Mouse (Mus musculus) regulatory T cell (primary cell): ENCODE results near the gene Pomgnt2.
"Not testable (repeated sequence)": the region's sequence is repeated elsewhere in the genome, so short reads cannot be mapped to it uniquely, and the experiment has no call there.

Experiments used
- in situ Hi-C: fragments of 300-600 bp; cut with MboI, MseI; formaldehyde crosslinking; loops from one replicate; pipeline ENCODE4 v1.15.1; 2025; ENCODE audit warnings: high pct_unique_total_duplicates

Gene Pomgnt2

DNA sequence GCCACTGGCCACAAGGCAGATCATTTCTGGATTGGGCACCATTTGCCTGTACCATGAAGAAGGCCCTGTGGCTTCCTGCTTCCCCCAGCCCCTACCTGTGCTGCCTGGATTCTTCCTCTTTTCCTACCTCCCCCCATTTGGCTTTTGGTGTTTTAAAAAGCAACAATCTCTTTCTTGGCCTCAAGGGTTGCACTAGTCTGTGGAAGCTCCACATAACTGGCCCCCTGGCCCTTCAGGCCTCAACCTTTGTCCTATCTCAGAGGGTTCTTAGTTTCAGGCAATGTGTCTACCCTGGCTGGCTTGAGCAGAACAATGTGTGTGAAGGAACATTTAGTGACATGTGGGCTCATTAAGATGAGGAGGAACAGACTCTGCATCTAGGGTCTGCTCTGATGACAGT is at the start of gene Pomgnt2:
Gene Pomgnt2, minus strand, starts transcription at position 101 of the 400 bp plus-strand sequence.
- in situ Hi-C loops: loop anchor here (25.0 kb wide), 1 partner anchor 160 kb away; the partner anchor contains the start of gene Ccdc13

DNA sequence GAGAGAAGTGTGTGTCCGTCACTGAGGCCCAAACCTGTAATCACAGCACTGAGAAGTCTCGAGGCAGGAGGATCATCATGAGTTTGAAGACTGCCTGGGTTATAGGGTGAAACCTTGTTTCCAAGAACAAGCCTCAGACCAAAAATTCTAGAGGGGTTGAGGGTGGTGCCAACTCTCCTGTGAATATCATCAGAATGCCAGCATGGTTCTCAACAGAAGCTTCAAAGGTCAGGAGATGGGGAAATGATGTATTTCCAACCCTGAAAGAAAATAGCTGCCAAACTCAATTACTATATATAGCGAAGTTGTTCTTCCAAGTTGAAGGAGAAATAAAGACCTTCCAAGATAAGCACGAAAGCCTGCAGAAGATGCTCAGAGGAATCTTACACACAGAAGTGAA is 42.9 kb upstream of the Pomgnt2 start:
- in situ Hi-C loops: no loop called here

- in situ Hi-C loops: no loop called here
Observed at GRCm38 (mm10) chr9:122038631-122039030, 41.7 kb upstream of the Pomgnt2 start.

DNA sequence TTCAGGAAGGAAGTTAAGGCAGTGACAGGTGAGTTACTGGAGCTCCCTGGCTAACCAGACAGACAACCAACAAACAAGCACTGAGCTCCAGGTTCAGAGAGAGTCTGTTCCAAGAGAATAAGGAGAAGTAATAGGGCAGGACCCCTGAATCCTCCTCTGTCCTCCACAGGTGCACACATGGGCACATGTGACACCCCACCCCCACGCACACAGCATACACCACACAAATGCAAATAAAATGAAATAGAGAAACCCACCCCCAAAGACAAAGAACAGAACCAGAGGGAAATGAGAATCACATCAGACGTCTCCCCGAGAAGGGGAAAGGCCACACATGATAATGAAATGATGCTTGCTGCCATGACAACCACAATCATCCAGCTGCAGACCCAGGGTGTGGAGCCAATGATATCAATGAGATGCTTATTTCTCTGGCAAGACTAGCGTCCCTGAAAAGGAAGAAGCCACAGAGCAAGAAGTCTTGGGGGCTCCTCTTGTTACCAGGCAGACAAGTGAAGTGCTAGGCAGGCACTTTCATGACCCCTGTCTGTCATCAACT is 39.7 kb upstream of the Pomgnt2 start:
- in situ Hi-C loops: no loop called here

DNA sequence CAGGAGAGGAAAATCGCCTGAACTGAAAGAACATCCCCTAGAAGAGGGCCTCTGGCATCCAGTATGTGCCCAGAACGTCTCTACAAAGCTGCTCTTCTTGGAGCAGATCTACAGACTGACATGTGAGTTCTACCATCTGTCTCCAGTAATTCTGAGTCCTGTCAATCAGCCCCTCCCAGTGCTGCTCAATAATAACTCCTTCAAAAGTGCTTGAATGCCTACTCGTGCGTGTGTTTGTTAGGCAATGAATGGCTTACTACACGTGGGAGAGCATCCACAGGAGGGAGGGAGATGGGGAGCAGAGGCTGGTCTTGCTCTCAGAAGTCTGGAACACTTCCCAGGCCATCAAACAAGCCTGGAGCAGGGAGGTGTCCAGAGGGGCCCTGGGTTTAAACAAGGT is 38.9 kb upstream of the Pomgnt2 start:
- in situ Hi-C loops: no loop called here

- in situ Hi-C loops: no loop called here
Observed at GRCm38 (mm10) chr9:122034949-122035348, 38.0 kb upstream of the Pomgnt2 start.

DNA sequence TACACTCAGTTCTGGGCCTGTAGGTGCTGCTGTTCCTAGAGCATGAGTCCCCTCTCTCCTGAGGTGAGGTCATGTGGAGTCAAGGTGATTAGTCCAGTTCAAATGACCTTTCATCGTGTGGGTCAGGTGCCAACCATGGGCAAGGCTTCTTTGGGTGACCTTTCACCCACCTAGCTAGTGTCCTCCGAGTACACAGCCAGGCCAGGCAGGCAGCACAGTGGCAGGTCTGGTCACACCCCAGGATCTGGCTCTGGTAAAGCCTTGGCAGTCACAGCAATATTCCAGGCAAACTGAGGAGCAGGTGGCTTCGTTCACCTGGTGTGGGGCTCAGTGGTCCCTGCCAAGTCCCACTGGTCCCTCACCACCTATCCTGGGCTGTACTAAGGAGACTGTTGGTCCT is 35.2 kb upstream of the Pomgnt2 start:
- in situ Hi-C loops: no loop called here

- in situ Hi-C loops: no loop called here
Observed at GRCm38 (mm10) chr9:122030706-122031105, 33.8 kb upstream of the Pomgnt2 start.

DNA sequence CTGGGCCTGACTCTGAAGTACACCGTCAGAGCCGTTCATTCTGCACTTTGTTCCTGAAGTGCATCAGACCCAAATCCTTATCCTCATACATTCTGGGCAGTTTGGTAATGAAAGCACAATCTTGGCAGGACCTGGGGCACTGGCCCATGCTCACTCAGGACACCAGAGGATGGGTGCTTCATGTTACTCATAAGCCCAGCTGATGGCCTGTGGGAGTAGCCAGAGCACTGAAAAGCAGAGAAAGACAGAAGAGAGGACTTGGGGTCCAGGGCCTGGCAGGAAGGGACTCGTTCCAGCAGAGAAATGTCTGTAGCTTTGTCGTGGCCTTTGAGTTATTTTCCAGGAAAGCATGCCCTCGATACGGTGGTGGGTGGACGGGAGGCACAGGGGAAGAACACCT is 32.9 kb upstream of the Pomgnt2 start:
- in situ Hi-C loops: no loop called here

GRCm38 (mm10) chr9:122027914-122028745 is 31.2 kb upstream of the Pomgnt2 start:
- in situ Hi-C loops: no loop called here

DNA sequence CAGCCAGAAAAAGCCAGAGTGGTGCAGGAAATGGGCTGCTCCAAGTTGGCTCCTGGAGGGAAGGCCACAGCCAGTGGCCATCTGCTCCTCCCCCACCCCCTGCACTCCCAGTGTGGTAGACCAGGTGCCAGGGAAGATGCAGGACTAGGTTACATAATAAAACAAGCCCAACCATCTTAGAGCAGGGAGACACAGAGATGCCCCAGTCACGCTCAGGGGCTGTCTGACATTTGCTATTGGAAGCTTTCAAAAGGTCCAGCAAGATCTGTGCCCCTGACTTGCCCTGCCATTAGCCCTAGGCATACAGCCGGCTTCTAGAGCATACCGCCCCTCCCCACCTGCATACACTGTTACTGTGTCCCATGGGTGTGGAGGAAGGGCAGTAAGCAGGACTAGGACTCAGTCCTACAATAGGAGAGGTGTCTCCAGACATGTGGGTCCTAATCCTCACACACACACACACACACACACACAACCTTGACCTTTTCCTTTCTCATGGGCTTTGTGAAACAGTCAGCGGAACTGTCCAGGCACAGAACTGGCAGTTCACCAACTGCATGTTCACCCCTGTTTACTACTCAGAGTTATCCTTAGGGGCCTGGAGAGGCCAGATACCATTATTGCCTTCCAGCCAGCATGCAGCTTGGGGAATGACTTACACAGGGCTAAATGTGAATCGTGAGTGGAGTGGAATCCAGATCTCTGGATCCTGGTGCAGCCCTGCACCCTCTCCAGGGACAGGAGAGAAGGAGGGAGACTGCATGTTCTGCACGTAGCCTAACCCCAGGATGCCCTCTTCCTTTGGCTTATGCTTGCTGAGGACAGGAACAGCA is 30.4 kb upstream of the Pomgnt2 start:
- in situ Hi-C loops: no loop called here

- in situ Hi-C loops: no loop called here
Observed at GRCm38 (mm10) chr9:122025855-122026590, 29.1 kb upstream of the Pomgnt2 start.

DNA sequence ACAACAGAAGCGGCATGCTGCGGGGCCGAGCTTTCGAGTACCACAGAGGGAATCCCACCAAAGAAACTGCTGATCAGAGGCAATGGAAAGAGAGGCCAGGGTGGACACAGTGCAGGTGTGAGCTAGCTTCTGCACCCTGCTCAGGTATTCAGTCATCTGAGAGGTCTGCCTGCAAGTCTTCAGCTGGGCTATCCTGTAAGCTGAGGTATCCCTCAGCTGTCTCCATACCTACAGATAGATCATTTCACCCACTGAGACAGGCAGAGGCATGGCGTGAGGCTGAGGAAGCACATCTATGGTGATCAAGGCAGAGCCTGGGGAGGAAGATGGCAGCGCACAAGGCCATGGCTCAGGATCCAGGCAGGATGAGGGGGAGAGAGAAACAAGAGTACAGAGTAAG is 27.5 kb upstream of the Pomgnt2 start:
- in situ Hi-C loops: no loop called here

- in situ Hi-C loops: no loop called here
Observed at GRCm38 (mm10) chr9:122023873-122024272, 27.0 kb upstream of the Pomgnt2 start.

DNA sequence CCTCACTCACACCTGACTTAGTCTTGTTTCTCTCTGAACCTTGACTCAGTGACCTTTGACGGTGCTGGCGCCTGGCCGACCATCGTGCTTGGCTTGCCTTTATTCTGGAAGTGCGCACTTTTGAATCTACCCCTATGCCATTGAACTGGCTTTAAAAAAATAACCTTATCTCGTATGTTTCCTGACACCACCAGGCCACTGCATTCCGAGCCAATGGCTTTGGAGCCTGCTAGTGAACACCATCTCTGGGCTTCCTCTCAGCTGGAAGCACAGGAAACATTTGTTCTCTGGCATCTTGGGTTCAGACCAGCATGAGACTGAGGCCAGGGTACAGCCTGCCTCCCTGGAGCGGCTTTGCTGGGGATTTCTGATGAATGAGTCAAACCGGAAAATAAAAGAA is 25.9 kb upstream of the Pomgnt2 start:
- in situ Hi-C loops: no loop called here

- in situ Hi-C loops: no loop called here
Observed at GRCm38 (mm10) chr9:122021581-122021980, 24.7 kb upstream of the Pomgnt2 start.

- in situ Hi-C loops: not testable (repeated sequence)
Observed at GRCm38 (mm10) chr9:122021171-122021570, 24.3 kb upstream of the Pomgnt2 start.

- in situ Hi-C loops: no loop called here
Observed at GRCm38 (mm10) chr9:122020321-122020720, 23.4 kb upstream of the Pomgnt2 start.

DNA sequence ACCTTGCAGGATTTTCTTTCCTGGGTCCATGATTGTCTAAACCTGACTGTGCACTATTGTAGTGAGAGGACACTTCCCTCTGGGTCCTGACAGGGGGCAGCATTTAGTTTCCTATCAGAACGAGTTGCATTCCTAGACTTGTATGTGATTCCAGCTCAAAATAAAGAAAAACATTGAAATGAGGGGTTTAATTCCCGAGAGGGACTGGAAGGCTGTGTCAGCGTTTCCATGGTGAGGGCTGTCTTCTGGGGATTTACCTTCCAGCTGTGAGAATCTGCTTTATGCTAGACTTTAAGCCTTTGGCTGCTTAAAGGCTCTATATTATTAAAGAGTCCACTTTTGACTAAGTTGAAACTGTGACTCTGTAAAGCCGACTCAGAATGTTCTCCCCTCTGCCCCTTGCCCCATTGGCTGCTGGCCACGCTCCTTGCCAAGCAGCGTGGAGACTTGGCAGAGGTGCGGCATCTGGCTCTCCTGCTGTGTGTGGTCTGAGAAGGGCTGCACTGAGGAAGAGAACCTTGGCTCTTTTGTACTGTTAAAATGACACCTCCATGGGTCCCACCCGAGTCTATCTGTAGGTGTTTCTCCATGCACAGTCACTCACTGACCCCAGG is 22.0 kb upstream of the Pomgnt2 start:
- in situ Hi-C loops: no loop called here

DNA sequence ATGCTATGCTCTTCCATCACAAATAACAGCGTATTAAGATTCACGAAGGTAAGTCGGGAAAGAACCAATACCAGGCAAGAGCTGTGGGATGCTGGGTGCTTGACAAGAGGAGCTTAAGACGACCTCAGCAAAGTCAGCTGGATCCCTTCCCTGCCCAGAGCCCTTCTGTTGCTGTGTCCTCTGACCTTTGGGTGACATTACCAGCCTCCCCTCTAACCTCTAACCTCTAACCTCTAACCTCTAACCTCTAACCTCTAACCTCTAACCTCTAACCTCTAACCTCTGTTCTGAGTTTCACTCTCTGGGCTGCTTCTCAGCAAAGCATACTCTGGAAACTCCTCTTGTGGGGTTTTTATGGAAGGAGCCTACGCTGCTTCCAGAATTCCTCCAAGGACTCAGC is 21.2 kb upstream of the Pomgnt2 start:
- in situ Hi-C loops: no loop called here

- in situ Hi-C loops: no loop called here
Observed at GRCm38 (mm10) chr9:122014241-122014667, 17.3 kb upstream of the Pomgnt2 start.
